Mouse (Mus musculus): ENCODE measurements at regions not wholly inside any gene's neighbourhood (a gene's known extent, or its start where the extent isn't known, plus 50 kb on each side); places are given as distances from the start of the nearest gene placed in this dataset.
A peak's percentile ranks its signal among the peaks of the same experiment; 100 is the strongest.

- TF ChIP-seq CTCF (IDR thresholded peaks at IDR 0.05; ENCODE audit: low read depth, low read length) (no peak), POLR2A (IDR thresholded peaks at IDR 0.05; ENCODE audit: insufficient read depth, low read length) (no peak), EP300 (IDR thresholded peaks at IDR 0.05; ENCODE audit: insufficient read depth, low read depth, low read length) (peak; percentile 80)
These were observed 1793.7 kb downstream of the Stim2 start for GRCm38 (mm10) chr5:55791755-55792629.

All from ES-Bruce4 (cell line).